Comparison of ENCODE assay signal across 7 mouse cellular contexts in the genomic region with DNA sequence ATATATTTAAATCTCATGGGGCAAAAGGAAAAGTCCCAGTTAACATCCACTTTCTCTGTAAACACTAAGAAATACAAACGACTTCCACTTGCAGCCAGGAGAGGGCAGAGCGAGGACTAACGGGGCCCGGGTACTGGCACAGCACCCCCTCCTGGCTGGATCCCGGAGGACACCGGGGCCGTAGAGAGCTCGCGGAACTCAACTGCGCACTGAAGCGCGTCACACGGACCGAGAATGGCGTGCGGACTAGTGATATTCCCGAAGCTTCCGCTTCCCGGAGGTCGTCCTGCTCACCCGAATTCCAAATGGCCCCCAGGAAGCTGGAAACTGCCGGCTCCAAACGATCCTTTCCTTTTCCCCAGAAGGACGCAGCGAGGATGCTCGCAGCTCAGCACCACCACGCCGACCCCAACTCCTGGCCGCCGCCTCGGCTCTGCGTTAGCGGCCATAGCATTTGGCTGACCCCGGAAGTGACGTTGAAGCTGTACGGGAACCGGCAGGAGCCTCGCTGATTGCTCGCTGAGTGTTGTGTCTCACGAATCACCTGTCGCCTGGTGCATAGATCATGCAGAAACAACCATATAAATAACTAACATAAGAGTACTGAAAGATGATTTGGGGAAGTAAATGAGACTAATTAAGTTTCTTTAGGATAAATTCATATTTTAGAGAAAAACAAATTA. TPM values are rescaled to one million over a fixed set of nuclear protein-coding genes. Genes with fewer than 3 reads are reported as not detected.
A peak's percentile ranks its signal among the peaks of the same experiment; 100 is the strongest.
DNase-seq lines count a peak whose midpoint lies in the region; ATAC-seq and TF ChIP-seq lines count a peak whose summit lies in the region.

A gene (plus strand): TSS at position 554 of the 683 bp plus-strand sequence.

- peak within 1 kb of the TSS; percentile 59 for H3K4me3 ChIP-seq in embryonic facial prominence, embryonic 10.5 days
- peak within 1 kb of the TSS; percentile 48 for H3K4me3 ChIP-seq in intestine, postnatal 0 days (ENCODE audit: low read depth, low read length)
- H3K4me3 ChIP-seq in midbrain, embryonic 12.5 days: peak within 1 kb of the TSS; percentile 51
- peak within 1 kb of the TSS; percentile 74 for H3K4me3 ChIP-seq in small intestine, adult 2 months (ENCODE audit: low read depth, low read length)

- WGBS in embryonic facial prominence, embryonic 10.5 days: under 1% methylated on average over 41 of the region's 41 CpGs
- WGBS in intestine, postnatal 0 days: under 1% methylated on average over 39 of the region's 41 CpGs
- under 1% methylated on average over 41 of the region's 41 CpGs for WGBS in midbrain, embryonic 12.5 days
- under 1% methylated on average over 41 of the region's 41 CpGs for WGBS in small intestine, adult 2 months

- 0 out of 2 replicates have a peak, but pooled peaks have one; percentile 8 for TF ChIP-seq POLR2A in small intestine, adult 2 months (IDR thresholded peaks at IDR 0.05; ENCODE audit: low read depth, low read length)

- peak within 1 kb of the TSS; percentile 89 for H3K27ac ChIP-seq in embryonic facial prominence, embryonic 10.5 days (replicated peaks)
- H3K27ac ChIP-seq in intestine, postnatal 0 days (ENCODE audit: low read depth, low read length): peak within 1 kb of the TSS; percentile 77
- H3K27ac ChIP-seq in midbrain, embryonic 12.5 days (replicated peaks): peak within 1 kb of the TSS; percentile 85
- peak within 1 kb of the TSS; percentile 95 for H3K27ac ChIP-seq in small intestine, adult 2 months (ENCODE audit: insufficient read depth, low read depth, low read length)

- peak; percentile 100 for TF ChIP-seq CTCF in intestine, postnatal 0 days (IDR thresholded peaks at IDR 0.05; ENCODE audit: low read depth)
- TF ChIP-seq CTCF in small intestine, adult 2 months (IDR thresholded peaks at IDR 0.05; ENCODE audit: extremely low read depth, insufficient read length, insufficient replicate concordance, low read depth, low read length): peak; percentile 100

- H3K9ac ChIP-seq in intestine, postnatal 0 days (ENCODE audit: low read depth, low read length): peak within 1 kb of the TSS; percentile 48; the same call in 1 of the 2 replicates
- H3K9ac ChIP-seq in midbrain, embryonic 12.5 days (replicated peaks): peak within 1 kb of the TSS; percentile 54

- intact Hi-C loops in left cerebral cortex, postnatal 4 days (cut with DNase I): no loop called here

- no peaks in the 10 kb centered on the region for H3K9me3 ChIP-seq in embryonic facial prominence, embryonic 10.5 days
- no peaks in the 10 kb centered on the region for H3K9me3 ChIP-seq in intestine, postnatal 0 days (ENCODE audit: control insufficient read depth)
- no peaks in the 10 kb centered on the region for H3K9me3 ChIP-seq in midbrain, embryonic 12.5 days

- 0 out of 2 replicates have a peak, but pooled peaks cover 4% of the 10 kb centered on the region for H3K27me3 ChIP-seq in embryonic facial prominence, embryonic 10.5 days (replicated peaks; ENCODE audit: low read depth, poor library complexity, severe bottlenecking)
- no peaks in the 10 kb centered on the region for H3K27me3 ChIP-seq in intestine, postnatal 0 days (replicated peaks; ENCODE audit: control insufficient read depth, insufficient read depth, low read length)
- 0 out of 2 replicates have a peak, but pooled peaks cover under 1% of the 10 kb centered on the region for H3K27me3 ChIP-seq in midbrain, embryonic 12.5 days
- H3K27me3 ChIP-seq in small intestine, adult 2 months (ENCODE audit: control insufficient read depth, insufficient read depth, low read length): no peaks in the 10 kb centered on the region

- H3K4me2 ChIP-seq in intestine, postnatal 0 days (replicated peaks; ENCODE audit: low read depth): peak within 1 kb of the TSS; percentile 53
- H3K4me2 ChIP-seq in midbrain, embryonic 12.5 days (replicated peaks): peak within 1 kb of the TSS; percentile 37

- peak; percentile 96 for DNase-seq in adrenal gland, postnatal 10 days
- DNase-seq in embryonic facial prominence, embryonic 10.5 days (ENCODE audit: low spot score): peak; percentile 95
- DNase-seq in gonadal fat pad, adult 2 months (ENCODE audit: low read depth): peak; percentile 63
- peak; percentile 95 for DNase-seq in left cerebral cortex, postnatal 4 days

- peak; percentile 100 for ATAC-seq in intestine, postnatal 0 days
- peak; percentile 100 for ATAC-seq in midbrain, embryonic 12.5 days (ENCODE audit: low FRiP score, low read depth)

- no peaks in the 10 kb centered on the region for H3K36me3 ChIP-seq in embryonic facial prominence, embryonic 10.5 days (replicated peaks)
- no peaks in the 10 kb centered on the region for H3K36me3 ChIP-seq in intestine, postnatal 0 days (ENCODE audit: control insufficient read depth, insufficient read depth)
- no peaks in the 10 kb centered on the region for H3K36me3 ChIP-seq in midbrain, embryonic 12.5 days
- no peaks in the 10 kb centered on the region for H3K36me3 ChIP-seq in small intestine, adult 2 months (ENCODE audit: control insufficient read depth, insufficient read depth, low read length)

- 0 out of 2 replicates have a peak, but pooled peaks cover 2% of the 10 kb centered on the region for H3K4me1 ChIP-seq in embryonic facial prominence, embryonic 10.5 days
- no peaks in the 10 kb centered on the region for H3K4me1 ChIP-seq in intestine, postnatal 0 days (replicated peaks; ENCODE audit: control insufficient read depth, insufficient read depth, low read length)
- no peaks in the 10 kb centered on the region for H3K4me1 ChIP-seq in midbrain, embryonic 12.5 days
- H3K4me1 ChIP-seq in small intestine, adult 2 months (ENCODE audit: control insufficient read depth, insufficient read depth, insufficient read length, low read length): no peaks in the 10 kb centered on the region

RNA-seq across cellular contexts. Expression of the gene that starts here (rescaled TPM):
- total RNA-seq in adrenal gland, postnatal 10 days (2021): 1,000 to 10,000 TPM; 1,072 to 1,158 TPM
- 101 TPM in 2 replicates for polyA plus RNA-seq in embryonic facial prominence, embryonic 10.5 days (2016; fragmentation: Nextera tagmentation; extraction: Ambion mirVana)
- 21.5 and 24.1 TPM in 2 replicates for polyA plus RNA-seq in gonadal fat pad, adult 2 months (2012; rRNA removed)
- 185 and 202 TPM in 2 replicates for polyA plus RNA-seq in intestine, postnatal 0 days (2015; fragmentation: Nextera tagmentation; extraction: Ambion mirVana)
- 100 to 1,000 TPM; 103 to 107 TPM for total RNA-seq in left cerebral cortex, postnatal 4 days (2021)
- 94.3 and 98.4 TPM in 2 replicates for polyA plus RNA-seq in midbrain, embryonic 12.5 days (2016; fragmentation: Nextera tagmentation; extraction: Ambion mirVana)
- polyA plus RNA-seq in small intestine, adult 2 months (2012; rRNA removed): 8.8 and 17.4 TPM in 2 replicates

Comparison
In these comparisons a context has a peak if more than half of its experiments do, and no peak if none do; other contexts are left out.
1. Peak in every context shown above with its lines: DNase-seq, ATAC-seq, H3K4me3 ChIP-seq and H3K27ac ChIP-seq.
2. RNA of the gene that starts here (total RNA-seq): 1,072 to 1,158 TPM in adrenal gland, postnatal 10 days; 103 to 107 TPM in left cerebral cortex, postnatal 4 days; every median in the first group is over 4 times any median in the second.